Mouse (Mus musculus) neural tube, embryonic 11.5 days (tissue): Measurements from ENCODE around the gene Rab35. TPM values are rescaled to one million over a fixed set of nuclear protein-coding genes. Genes with fewer than 3 reads are reported as not detected.

Experiments
- ATAC-seq: fragments of 200-750 bp; cut with Nextera tagmentation; 2 replicates; pipeline ENCODE4 v1.8.0; 2017; ENCODE audit warnings: moderate number of reproducible peaks, mild to moderate bottlenecking, moderate TSS enrichment, moderate library complexity; ENCODE audit not compliant: insufficient read depth, low FRiP score, low TSS enrichment
- DNase-seq: peaks from one replicate; pipeline ENCODE4 v3.0.0-alpha.2; 2015; ENCODE audit warnings: low spot score
- H3K27ac ChIP-seq: fragments of 300-500 bp; sonication (generic); 2 replicates; pipeline ENCODE4 v1.5.1; 2014; ENCODE audit warnings: low read depth, mild to moderate bottlenecking, low read length
- H3K27me3 ChIP-seq: fragments of 300-500 bp; sonication (generic); 2 replicates; pipeline ENCODE4 v1.6.1; 2014; ENCODE audit warnings: mild to moderate bottlenecking, low read length, mixed read lengths; ENCODE audit not compliant: control insufficient read depth, insufficient read depth
- H3K36me3 ChIP-seq: fragments of 300-500 bp; sonication (generic); 2 replicates; pipeline ENCODE4 v1.6.1; 2014; ENCODE audit warnings: mild to moderate bottlenecking, low read length, moderate library complexity, mixed read lengths; ENCODE audit not compliant: control insufficient read depth, insufficient read depth
- H3K4me1 ChIP-seq: fragments of 300-500 bp; sonication (generic); 2 replicates; pipeline ENCODE4 v1.6.1; 2014; ENCODE audit warnings: low read length, mixed read lengths; ENCODE audit not compliant: control insufficient read depth, insufficient read depth
- H3K4me2 ChIP-seq: fragments of 300-500 bp; sonication (generic); 2 replicates; pipeline ENCODE4 v1.6.1; 2014; ENCODE audit warnings: low read depth, mild to moderate bottlenecking, moderate library complexity
- H3K4me3 ChIP-seq: fragments of 300-500 bp; sonication (generic); 2 replicates; pipeline ENCODE4 v1.5.1; 2014; ENCODE audit warnings: low read depth, low read length
- H3K9ac ChIP-seq: fragments of 300-500 bp; sonication (generic); 2 replicates; pipeline ENCODE4 v1.6.1; 2014; ENCODE audit warnings: mild to moderate bottlenecking, low read length
- H3K9me3 ChIP-seq: fragments of 300-500 bp; sonication (generic); 2 replicates; pipeline ENCODE4 v1.6.1; 2016; ENCODE audit warnings: low read length; ENCODE audit not compliant: control insufficient read depth
- WGBS: fragments of 180-500 bp; shearing (Covaris S2); extraction: QIAGEN DNeasy Blood & Tissue Kit; methylation state at CpG from one replicate; pipeline ENCODE4 v1.1.7; 2014; 5-methylcytosine and 5-hydroxymethylcytosine counted together
- polyA plus RNA-seq: library from polyadenylated mRNA; unstranded; fragments of >200 nt; fragmentation: Nextera tagmentation; extraction: Ambion mirVana; gene quantifications from 2 replicates; pipeline ENCODE4 v1.2.1, GENCODE M21; 2014

Gene Rab35
- polyA plus RNA-seq, 1 experiment from 2014 or later: 16.4 TPM

- Histone ChIP-seq H3K36me3 (no peaks in the 10 kb centered on the region), H3K9me3 (no peaks in the 10 kb centered on the region), H3K4me2 (no peak overlapping the region), H3K9ac (no peak overlapping the region), H3K4me3 (no peak overlapping the region), H3K27ac (no peak overlapping the region), H3K27me3 (no peaks in the 10 kb centered on the region), H3K4me1 (no peaks in the 10 kb centered on the region)
- DNase-seq (no peak), ATAC-seq (no peak)
- 85% methylated on average over 10 of the region's 11 CpGs for WGBS
Measured at GRCm38 (mm10) chr5:115669974-115670373, 38.3 kb downstream of the Rab35 start.

GRCm38 (mm10) chr5:115670406-115670805 is 38.7 kb downstream of the Rab35 start:
- H3K36me3 ChIP-seq: no peaks in the 10 kb centered on the region
- no peak for DNase-seq
- no peaks in the 10 kb centered on the region for H3K9me3 ChIP-seq
- WGBS: 79% methylated on average over 2 of the region's 2 CpGs
- H3K4me3 ChIP-seq: no peak overlapping the region
- H3K27ac ChIP-seq: no peak overlapping the region
- no peak for ATAC-seq
- H3K9ac ChIP-seq: no peak overlapping the region
- H3K4me1 ChIP-seq: no peaks in the 10 kb centered on the region
- no peaks in the 10 kb centered on the region for H3K27me3 ChIP-seq
- no peak overlapping the region for H3K4me2 ChIP-seq

- H3K9me3 ChIP-seq: no peaks in the 10 kb centered on the region
- 57% methylated on average over 8 of the region's 8 CpGs for WGBS
- no peaks in the 10 kb centered on the region for H3K36me3 ChIP-seq
- DNase-seq: no peak
- H3K4me3 ChIP-seq: no peak overlapping the region
- H3K27me3 ChIP-seq: no peaks in the 10 kb centered on the region
- no peak overlapping the region for H3K9ac ChIP-seq
- no peaks in the 10 kb centered on the region for H3K4me1 ChIP-seq
- ATAC-seq: no peak
- H3K4me2 ChIP-seq: no peak overlapping the region
- no peak overlapping the region for H3K27ac ChIP-seq
Measured at GRCm38 (mm10) chr5:115671846-115672245, 40.1 kb downstream of the Rab35 start.

GRCm38 (mm10) chr5:115685126-115685525 is 53.4 kb downstream of the Rab35 start:
- Histone ChIP-seq H3K27me3 (no peaks in the 10 kb centered on the region), H3K4me3 (no peak overlapping the region), H3K36me3 (no peaks in the 10 kb centered on the region), H3K4me1 (no peaks in the 10 kb centered on the region), H3K4me2 (no peak overlapping the region), H3K9ac (no peak overlapping the region), H3K27ac (no peak overlapping the region), H3K9me3 (no peaks in the 10 kb centered on the region)
- ATAC-seq (no peak), DNase-seq (no peak)
- WGBS: 88% methylated on average over 10 of the region's 10 CpGs

GRCm38 (mm10) chr5:115686716-115687115 is 55.0 kb downstream of the Rab35 start:
- no peak for ATAC-seq

GRCm38 (mm10) chr5:115693271-115693670 is 61.6 kb downstream of the Rab35 start:
- Histone ChIP-seq H3K4me3 (no peak overlapping the region), H3K4me1 (no peaks in the 10 kb centered on the region), H3K27me3 (no peaks in the 10 kb centered on the region), H3K27ac (no peak overlapping the region), H3K36me3 (no peaks in the 10 kb centered on the region), H3K4me2 (no peak overlapping the region), H3K9ac (no peak overlapping the region), H3K9me3 (no peaks in the 10 kb centered on the region)
- ATAC-seq: no peak
- DNase-seq: no peak
- 62% methylated on average over 3 of the region's 3 CpGs for WGBS

More at GRCm38 (mm10) chr5:115686716-115687115, 55.0 kb downstream of the Rab35 start:
- no peak for DNase-seq
- no peak overlapping the region for H3K9ac ChIP-seq
- no peak overlapping the region for H3K27ac ChIP-seq
- WGBS: 64% methylated on average over 7 of the region's 7 CpGs
- no peak overlapping the region for H3K4me3 ChIP-seq
- H3K4me2 ChIP-seq: no peak overlapping the region
- no peaks in the 10 kb centered on the region for H3K36me3 ChIP-seq
- H3K9me3 ChIP-seq: no peaks in the 10 kb centered on the region
- no peaks in the 10 kb centered on the region for H3K27me3 ChIP-seq
- no peaks in the 10 kb centered on the region for H3K4me1 ChIP-seq

GRCm38 (mm10) chr5:115695191-115695770 is 63.6 kb downstream of the Rab35 start:
- Histone ChIP-seq H3K27ac (no peak overlapping the region), H3K4me2 (no peak overlapping the region), H3K9ac (no peak overlapping the region), H3K9me3 (no peaks in the 10 kb centered on the region), H3K4me1 (no peaks in the 10 kb centered on the region), H3K27me3 (no peaks in the 10 kb centered on the region), H3K4me3 (no peak overlapping the region), H3K36me3 (no peaks in the 10 kb centered on the region)
- ATAC-seq: no peak
- 80% methylated on average over 6 of the region's 6 CpGs for WGBS
- no peak for DNase-seq

GRCm38 (mm10) chr5:115696811-115697210 is 65.1 kb downstream of the Rab35 start:
- no peak overlapping the region for H3K4me2 ChIP-seq
- H3K4me3 ChIP-seq: no peak overlapping the region
- DNase-seq (no peak), ATAC-seq (no peak)
- no peaks in the 10 kb centered on the region for H3K27me3 ChIP-seq
- 62% methylated on average over 5 of the region's 5 CpGs for WGBS
- no peaks in the 10 kb centered on the region for H3K9me3 ChIP-seq
- no peak overlapping the region for H3K27ac ChIP-seq
- H3K4me1 ChIP-seq: no peaks in the 10 kb centered on the region
- H3K36me3 ChIP-seq: no peaks in the 10 kb centered on the region
- H3K9ac ChIP-seq: no peak overlapping the region
